Mouse (Mus musculus): ENCODE measurements around the gene Thrap3.
A peak's percentile ranks its signal among the peaks of the same experiment; 100 is the strongest.

The Thrap3 gene

DNA sequence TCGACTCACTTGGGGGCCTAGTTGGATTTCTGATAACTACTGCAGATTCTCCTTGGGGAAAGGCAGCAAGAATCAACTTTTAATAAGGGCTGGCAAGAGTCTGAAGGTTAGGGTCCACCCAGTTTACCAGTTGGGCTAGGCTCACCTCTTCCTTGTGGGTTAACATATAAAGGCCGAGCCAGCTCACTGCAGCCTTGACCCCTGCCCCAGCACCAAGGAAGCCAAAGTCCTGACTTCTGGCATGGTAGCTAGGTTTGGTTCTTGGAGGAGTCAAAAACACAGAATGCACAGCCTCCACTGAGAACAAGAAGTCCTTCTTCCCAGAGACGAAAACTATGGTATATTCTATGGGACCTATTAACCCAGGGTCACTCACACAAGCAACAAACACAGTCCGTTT is 38.9 kb downstream of the Thrap3 start:
- DNase-seq = no peak

DNA sequence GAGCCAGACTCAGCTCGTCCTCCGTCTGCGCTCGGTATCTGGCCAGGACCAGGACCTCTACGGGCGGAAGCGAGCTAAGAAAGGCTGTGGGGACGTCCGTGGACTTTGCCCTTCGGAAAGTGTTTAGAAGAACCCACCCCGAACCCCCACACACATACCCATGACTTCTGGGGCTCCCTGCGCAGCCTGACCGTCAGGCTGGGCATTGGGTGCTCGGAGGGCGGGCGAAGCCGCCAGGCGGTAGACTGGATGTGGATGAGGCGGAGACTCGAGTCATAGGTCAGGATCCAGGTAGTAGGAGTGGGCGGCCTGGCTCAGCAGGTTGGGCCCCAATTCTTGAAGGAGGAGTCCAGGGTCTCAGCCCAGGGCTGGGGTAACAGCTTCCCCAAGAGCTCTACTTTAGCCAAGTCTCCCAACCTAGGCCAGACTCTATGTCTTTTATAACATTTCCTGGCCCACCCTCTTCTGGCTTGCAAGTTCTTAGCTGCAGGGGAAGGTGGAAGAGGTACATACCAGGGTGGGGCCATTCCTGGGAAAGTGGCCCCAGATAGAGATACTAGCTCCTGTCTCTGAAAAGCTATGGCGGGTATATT is 39.4 kb downstream of the Thrap3 start, which contains the start of gene Sh3d21:
Gene Sh3d21 (minus strand): TSS at position 425 of the 593 bp plus-strand sequence.
- DNase-seq = no peak

DNA sequence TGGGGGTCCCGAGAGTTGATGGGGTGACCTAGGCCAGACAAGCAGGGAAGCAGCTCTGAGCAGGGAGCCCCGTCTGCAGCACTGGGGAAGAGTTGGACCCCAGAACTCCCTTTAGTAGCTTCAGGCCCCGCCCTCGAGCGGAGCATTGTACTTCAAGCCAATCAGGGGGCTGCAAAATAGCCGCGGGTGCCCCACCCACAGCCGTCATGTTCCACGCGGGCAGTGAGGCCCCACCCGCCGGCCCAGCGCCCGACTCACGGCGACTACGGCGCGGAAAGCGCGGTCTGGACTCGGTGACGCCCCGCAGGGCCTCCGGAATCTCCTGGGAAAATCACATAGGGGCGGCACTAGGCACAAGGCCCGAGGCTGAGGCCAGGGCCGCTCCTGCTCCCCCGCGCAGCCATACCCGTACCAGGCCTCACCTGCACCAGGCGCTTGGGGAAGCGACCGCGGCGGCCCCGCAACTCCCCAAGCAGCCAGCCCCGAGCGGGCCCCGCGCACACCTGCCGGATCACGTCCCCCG is 40.0 kb downstream of the Thrap3 start:
- DNase-seq = peak; percentile 85

DNA sequence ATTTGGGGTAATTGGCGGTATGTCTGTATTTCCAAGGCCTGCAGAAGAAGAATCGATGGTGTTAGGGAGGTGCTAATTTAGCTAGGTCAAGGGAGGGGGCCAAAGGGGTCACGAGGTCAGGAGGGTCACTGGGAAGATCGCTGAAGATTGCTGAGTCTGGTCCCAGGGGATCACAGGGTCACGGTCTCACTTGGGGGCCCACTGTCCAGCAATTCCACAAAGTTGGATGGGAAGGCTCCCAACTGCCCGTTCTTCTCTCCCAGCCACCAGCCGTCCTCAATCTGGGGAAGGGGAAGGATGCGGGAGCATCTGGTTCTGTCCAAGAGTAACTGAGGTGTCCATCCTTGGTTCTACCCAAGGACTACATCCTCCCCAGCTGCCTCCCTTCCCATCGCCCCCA is 40.6 kb downstream of the Thrap3 start:
- no peak for DNase-seq

- DNase-seq = no peak
Measured at GRCm38 (mm10) chr4:126161456-126161855, 41.1 kb downstream of the Thrap3 start.

DNA sequence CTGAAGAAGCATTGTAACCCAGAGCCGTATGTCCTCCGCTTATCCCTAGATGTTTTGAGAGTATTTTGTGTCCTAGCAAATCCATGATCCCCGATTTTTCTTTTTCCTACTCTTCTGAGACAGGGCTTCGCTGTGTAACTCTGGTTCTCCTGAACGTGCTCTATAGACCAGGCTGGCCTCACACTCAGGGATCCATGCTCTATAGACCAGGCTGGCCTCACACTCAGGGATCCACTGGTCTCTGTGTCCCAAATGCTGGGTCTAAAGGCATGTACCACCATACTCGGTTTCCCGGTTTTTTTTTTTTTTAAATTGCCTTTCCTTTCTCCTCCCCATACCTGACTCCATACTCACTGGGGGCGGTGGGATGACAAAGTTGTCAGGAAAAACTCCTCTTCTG is 41.6 kb downstream of the Thrap3 start:
- no peak for DNase-seq

DNA sequence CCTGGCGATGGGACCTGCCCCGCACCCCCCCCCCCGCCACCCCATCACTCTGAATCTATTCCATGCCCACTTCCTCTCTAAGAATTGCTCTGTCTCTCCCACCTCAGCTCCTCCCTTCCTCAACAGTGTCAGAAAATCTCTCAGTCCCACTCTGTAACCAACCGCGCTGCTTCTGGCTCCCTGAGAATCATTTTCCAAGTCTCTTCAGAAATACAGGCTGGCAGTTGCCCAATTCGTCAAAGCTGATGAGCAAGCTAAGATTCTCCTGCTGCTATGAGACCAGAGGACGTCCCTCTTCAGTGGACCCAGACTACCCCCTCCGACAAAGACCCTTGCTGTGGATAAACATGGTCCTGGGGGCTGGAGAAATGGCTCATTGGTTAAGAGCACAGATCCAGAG is 43.1 kb downstream of the Thrap3 start:
- no peak for DNase-seq

DNA sequence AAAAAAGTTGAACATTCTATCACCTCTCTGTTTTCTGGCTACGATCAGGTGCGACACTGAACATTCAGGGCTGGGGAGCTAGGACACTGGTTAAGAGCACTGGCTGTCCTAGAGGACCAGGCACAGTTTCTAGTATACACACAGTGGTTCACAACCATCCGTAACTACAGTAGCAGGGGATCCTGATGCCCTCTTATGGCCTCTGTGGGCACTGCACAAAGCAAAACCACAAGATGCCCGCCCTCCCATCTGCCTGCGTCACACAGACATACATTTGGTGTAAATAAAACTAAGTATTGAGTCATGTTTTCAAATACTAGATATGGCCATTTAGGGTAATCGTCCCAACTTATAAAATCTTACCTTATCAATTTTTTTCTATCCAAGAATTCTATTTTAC is 45.0 kb downstream of the Thrap3 start:
- DNase-seq = no peak

DNA sequence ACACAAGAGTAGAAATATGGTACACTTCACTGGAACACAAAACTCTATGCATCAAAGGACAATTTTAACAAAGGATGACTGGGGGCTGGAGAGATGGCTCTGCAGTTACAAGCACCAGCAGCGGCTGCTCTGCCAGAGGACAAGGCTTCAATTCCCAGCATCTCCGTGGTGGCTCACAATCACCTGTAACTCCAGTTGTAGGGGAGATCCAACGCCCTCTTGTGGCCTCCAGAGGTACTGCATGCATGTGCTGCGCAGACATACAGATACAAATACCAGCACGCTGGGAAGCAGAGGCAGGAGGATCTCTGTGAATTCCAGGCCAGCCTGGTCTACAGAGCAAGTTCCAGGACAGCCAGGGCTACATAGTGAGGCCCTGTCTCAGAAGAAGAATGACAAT is 45.9 kb downstream of the Thrap3 start:
- no peak for DNase-seq

GRCm38 (mm10) chr4:126155869-126156268 is 46.7 kb downstream of the Thrap3 start:
- no peak for DNase-seq

GRCm38 (mm10) chr4:126155183-126155582 is 47.4 kb downstream of the Thrap3 start:
- DNase-seq = no peak

GRCm38 (mm10) chr4:126152864-126153263 is 49.7 kb downstream of the Thrap3 start:
- DNase-seq = no peak

DNA sequence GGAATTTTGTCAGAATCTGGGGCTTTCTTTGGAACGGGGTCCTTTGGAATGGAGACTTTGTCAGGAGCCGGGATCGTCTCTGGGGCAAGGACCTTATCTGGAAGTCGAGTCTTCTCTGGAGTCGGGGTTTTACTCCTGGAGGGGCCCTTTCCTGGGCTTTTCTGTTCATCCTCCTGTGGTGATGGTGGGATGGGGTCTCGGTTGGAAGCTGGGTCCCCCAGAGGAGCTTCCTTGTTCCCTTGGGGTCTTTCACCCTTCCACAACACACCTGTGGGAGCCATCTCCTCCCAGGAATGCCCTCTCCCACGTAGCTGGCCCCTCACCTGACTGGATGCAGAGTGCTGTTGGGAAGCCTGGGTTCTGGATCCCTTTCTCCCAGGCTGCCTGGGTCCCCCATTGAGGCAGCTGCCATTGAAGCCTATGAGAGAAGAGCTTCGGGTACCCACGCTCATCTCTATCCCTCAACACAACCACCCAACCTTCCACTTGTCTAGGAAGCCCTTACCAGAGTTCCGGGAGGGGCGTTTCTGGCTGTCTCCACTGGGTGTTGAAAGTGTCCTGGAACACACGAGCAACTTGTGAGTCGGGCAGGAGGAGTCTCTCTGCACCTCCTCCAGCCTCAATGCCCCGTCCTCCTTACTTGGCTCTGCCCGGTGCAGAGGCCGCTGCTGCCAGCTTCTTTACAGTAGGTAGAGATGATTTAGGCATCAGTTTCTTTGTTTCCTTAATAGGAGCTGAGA is 50.7 kb downstream of the Thrap3 start:
- DNase-seq = no peak

GRCm38 (mm10) chr4:126150949-126151320 is 51.6 kb downstream of the Thrap3 start:
- no peak for DNase-seq

GRCm38 (mm10) chr4:126150297-126150948 is 52.1 kb downstream of the Thrap3 start:
- DNase-seq = no peak

DNA sequence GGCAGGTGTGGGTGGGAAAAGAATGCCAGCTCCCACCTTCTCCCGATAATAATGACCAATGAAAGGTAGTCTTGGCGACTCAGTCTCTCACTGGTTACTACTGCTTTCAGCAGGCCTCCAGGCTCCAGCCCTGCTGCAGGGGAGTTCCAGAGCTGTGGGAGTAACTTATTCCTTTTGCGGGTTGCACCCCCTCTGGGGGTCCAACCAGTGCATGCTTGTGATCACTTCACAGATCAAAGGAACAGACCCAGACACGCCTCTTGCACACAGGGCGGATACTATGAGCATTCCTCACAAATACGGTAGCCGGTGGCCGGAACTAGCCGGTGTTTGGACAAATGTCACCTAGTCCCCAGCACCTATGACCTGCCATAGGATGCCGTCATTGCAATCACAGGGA is 52.8 kb downstream of the Thrap3 start:
- DNase-seq = no peak

GRCm38 (mm10) chr4:126149041-126149676 is 53.4 kb downstream of the Thrap3 start:
- no peak for DNase-seq

- no peak for DNase-seq
Measured at GRCm38 (mm10) chr4:126148161-126148961, 54.2 kb downstream of the Thrap3 start.

DNA sequence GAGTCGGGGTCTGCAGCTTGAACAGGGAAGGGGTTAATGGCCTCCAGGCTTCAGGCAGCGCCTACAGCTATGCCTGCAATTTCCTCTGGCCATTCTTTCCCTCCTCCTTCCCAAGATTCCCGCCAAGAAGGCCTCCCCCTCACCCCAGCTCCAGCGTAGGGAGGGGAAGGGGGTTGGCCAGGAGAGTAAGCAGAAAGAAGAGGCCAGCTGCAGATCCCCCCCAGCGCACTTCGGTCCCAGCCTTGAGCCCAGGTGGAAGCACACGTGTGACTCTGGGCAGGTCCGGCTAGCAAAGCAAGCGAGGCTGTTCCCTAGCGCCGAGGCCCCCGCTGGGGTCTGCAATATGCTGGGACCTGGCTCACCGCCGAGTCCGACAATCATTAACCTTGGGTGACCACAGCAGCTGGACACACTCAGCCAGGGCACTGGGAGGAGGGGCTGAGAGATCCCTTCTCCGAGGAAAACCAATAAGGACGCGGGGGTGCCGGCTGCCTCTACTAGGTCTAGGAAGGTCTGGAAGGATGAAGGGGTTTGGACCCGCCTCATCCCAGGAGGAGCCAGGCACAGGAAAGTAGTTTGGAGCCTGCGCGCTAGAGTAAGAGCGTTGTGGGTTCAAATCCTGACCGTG is 54.9 kb downstream of the Thrap3 start, which contains the start of gene Eva1b:
Gene Eva1b (plus strand): TSS at position 212 of the 628 bp plus-strand sequence.
- DNase-seq = no peak

DNA sequence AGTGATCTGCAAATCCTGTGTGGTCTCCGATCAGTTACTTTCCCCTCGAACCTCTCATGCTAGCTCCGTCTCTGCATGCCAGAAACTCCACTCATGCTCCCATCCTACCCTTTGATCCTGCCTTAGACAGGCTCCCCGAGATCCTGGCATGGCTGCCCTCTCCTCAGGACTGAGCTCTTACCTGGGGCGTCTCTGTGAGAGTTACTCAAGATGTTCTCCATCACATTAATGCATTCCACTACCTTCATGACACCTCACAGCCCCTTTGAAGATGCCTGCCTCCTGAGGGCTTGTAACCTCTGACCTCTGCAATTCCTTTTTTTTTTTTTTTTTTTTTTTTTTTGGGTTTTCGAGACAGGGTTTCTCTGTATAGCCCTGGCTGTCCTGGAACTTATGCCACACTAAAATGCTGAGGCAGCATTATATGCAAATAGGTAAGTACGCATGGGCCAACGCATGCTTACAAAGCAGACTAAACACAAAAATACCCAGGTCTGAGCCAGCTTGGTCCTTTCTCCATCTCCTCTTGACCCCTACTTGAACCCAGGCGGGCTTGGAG is 55.5 kb downstream of the Thrap3 start:
- DNase-seq = no peak

DNA sequence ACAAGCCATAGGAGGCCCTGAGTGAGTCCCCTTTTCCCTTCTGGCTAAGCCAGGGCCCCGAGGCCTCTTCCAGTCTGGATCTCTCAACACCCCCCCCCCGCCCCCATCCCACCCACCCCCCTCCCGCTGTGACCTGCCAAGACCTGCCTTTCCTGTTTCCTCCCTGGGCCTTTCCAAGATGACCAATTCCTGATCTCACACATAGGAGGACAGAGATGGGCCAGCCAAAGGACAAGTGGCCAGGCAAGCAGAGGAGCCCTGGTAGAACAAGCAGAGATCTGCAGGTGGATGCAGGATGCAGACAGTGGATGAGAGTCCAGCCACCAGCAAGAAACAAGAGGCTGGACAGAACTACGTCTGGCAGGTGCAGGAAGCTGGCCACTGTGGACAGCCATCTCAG is 57.2 kb downstream of the Thrap3 start:
- DNase-seq = no peak

DNA sequence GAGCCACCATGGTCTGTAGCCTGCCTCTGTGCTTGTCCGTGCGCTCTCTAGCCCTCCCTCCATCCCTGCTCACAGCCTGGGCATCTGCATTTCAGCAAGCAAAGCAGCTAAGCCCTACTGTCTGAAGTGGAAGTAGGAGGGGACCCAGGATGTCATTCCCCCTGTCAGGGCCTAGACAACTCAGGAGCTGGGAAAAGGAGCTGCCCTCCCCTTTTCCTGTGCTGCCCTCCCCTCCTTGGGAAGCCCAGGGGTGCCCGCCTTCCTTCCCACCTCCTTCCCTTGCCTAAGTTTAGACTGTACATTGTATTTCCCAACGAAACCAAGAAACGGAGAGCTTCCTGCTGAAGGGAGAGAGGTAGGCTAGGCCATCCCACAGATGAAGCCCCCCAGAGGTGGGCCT is 61.5 kb downstream of the Thrap3 start:
- DNase-seq = no peak

All from right cerebral cortex, postnatal 25 days (tissue).